Mouse (Mus musculus): ENCODE results near the gene Amt. TPM values are rescaled to one million over a fixed set of nuclear protein-coding genes. Genes with fewer than 3 reads are reported as not detected.

The Amt gene
- polyA plus RNA-seq, 1 experiment from 2014 or later, result 27.4 TPM

GRCm38 (mm10) chr9:108338551-108338885 lies 41.9 kb downstream of the Amt start:
- ATAC-seq (ENCODE audit: insufficient number of reproducible peaks, insufficient read depth, low FRiP score, low read depth), result no peak
- H3K9ac ChIP-seq (replicated peaks; ENCODE audit: low read depth, low read length), result no peak overlapping the region
- WGBS, result 32% methylated on average over 6 of the region's 6 CpGs

DNA sequence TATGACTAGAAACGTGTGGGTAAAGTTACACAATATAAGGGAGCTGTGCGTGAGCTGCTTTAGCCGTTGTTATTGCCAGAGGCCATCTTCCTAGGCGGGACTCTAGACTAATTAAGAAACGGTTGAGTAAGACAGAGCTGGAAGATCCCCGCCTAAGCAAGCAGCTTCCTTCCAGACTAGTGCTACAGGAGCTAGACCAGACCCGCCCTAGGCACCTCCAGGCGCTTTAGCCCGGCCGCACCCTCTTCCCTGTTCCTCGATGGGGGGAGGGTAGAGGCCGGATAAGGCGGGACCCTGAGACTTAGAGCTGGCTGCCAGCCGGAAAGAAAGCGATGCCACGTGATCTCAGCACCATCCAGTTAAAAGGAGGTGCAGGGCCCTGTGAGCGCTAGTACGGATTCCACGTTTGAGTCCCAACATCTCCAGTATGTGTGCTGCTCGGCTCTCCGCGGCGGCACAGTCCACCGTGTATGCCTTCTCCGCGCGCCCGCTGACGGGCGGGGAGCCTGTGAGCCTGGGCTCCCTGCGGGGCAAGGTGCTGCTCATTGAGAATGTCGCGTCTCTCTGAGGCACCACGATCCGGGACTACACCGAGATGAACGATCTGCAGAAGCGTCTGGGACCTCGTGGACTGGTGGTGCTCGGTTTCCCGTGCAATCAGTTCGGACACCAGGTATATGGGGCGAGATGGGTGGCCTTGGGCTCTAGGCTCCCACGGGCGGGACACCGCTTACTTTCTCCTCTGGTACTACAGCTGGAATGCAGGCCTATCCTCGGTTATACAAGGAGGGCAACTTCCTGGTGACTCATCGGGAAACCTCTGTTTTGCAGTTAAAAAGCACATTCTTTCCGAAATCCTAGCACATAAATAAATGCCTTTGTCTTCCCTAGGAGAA lies 42.5 kb downstream of the Amt start, which contains the start of gene Gpx1:
Gene Gpx1, plus strand, starts transcription at position 18 of the 896 bp plus-strand sequence.
- Histone ChIP-seq H3K27me3 (ENCODE audit: control insufficient read depth, insufficient read depth, low read length) (no peaks in the 10 kb centered on the region), H3K27ac (ENCODE audit: low read length) (peak within 1 kb of the TSS; percentile 96), H3K4me1 (ENCODE audit: control insufficient read depth, insufficient read depth, low read length) (peaks cover 23% of the 10 kb centered on the region; the same call in 1 of the 2 replicates), H3K4me3 (ENCODE audit: low read depth, low read length) (peak within 1 kb of the TSS; percentile 74), H3K36me3 (ENCODE audit: control insufficient read depth, insufficient read depth, low read length) (peaks cover 23% of the 10 kb centered on the region), H3K9me3 (ENCODE audit: control insufficient read depth, low read depth, low read length) (no peaks in the 10 kb centered on the region), H3K4me2 (replicated peaks; ENCODE audit: low read depth, low read length) (peak within 1 kb of the TSS; percentile 83), H3K9ac (replicated peaks; ENCODE audit: low read depth, low read length) (peak within 1 kb of the TSS; percentile 86)
- ATAC-seq (ENCODE audit: insufficient number of reproducible peaks, insufficient read depth, low FRiP score, low read depth), result peak; percentile 97
- WGBS, result under 1% methylated on average over 49 of the region's 49 CpGs

More at GRCm38 (mm10) chr9:108338551-108338885, 41.9 kb downstream of the Amt start:
- Histone ChIP-seq H3K9me3 (ENCODE audit: control insufficient read depth, low read depth, low read length) (no peaks in the 10 kb centered on the region), H3K4me2 (replicated peaks; ENCODE audit: low read depth, low read length) (peak overlapping the region; percentile 83), H3K27me3 (ENCODE audit: control insufficient read depth, insufficient read depth, low read length) (no peaks in the 10 kb centered on the region), H3K4me3 (ENCODE audit: low read depth, low read length) (peak overlapping the region; percentile 74; the same call in 1 of the 2 replicates), H3K36me3 (ENCODE audit: control insufficient read depth, insufficient read depth, low read length) (peaks cover 29% of the 10 kb centered on the region), H3K27ac (ENCODE audit: low read length) (peak overlapping the region; percentile 96), H3K4me1 (ENCODE audit: control insufficient read depth, insufficient read depth, low read length) (peaks cover 23% of the 10 kb centered on the region; the same call in 1 of the 2 replicates)

DNA sequence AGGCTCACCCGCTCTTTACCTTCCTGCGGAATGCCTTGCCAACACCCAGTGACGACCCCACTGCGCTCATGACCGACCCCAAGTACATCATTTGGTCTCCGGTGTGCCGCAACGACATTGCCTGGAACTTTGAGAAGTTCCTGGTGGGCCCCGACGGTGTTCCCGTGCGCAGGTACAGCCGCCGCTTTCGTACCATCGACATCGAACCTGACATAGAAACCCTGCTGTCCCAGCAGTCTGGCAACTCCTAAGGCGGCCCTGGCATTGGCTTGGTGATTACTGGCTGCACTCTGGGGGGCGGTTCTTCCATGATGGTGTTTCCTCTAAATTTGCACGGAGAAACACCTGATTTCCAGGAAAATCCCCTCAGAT lies 43.2 kb downstream of the Amt start:
- whole genome bisulfite sequencing, result 8% methylated on average over 20 of the region's 20 CpGs
- H3K9me3 ChIP-seq (ENCODE audit: control insufficient read depth, low read depth, low read length), result no peaks in the 10 kb centered on the region
- H3K36me3 ChIP-seq (ENCODE audit: control insufficient read depth, insufficient read depth, low read length), result peaks cover 15% of the 10 kb centered on the region
- no peak for ATAC-seq (ENCODE audit: insufficient number of reproducible peaks, insufficient read depth, low FRiP score, low read depth)
- H3K4me2 ChIP-seq (replicated peaks; ENCODE audit: low read depth, low read length), result peak overlapping the region; percentile 83
- H3K27me3 ChIP-seq (ENCODE audit: control insufficient read depth, insufficient read depth, low read length), result no peaks in the 10 kb centered on the region
- H3K4me3 ChIP-seq (ENCODE audit: low read depth, low read length), result peak overlapping the region; percentile 74
- H3K27ac ChIP-seq (ENCODE audit: low read length), result peak overlapping the region; percentile 96
- peak overlapping the region; percentile 86 for H3K9ac ChIP-seq (replicated peaks; ENCODE audit: low read depth, low read length)
- H3K4me1 ChIP-seq (ENCODE audit: control insufficient read depth, insufficient read depth, low read length), result peaks cover 23% of the 10 kb centered on the region; the same call in 1 of the 2 replicates

DNA sequence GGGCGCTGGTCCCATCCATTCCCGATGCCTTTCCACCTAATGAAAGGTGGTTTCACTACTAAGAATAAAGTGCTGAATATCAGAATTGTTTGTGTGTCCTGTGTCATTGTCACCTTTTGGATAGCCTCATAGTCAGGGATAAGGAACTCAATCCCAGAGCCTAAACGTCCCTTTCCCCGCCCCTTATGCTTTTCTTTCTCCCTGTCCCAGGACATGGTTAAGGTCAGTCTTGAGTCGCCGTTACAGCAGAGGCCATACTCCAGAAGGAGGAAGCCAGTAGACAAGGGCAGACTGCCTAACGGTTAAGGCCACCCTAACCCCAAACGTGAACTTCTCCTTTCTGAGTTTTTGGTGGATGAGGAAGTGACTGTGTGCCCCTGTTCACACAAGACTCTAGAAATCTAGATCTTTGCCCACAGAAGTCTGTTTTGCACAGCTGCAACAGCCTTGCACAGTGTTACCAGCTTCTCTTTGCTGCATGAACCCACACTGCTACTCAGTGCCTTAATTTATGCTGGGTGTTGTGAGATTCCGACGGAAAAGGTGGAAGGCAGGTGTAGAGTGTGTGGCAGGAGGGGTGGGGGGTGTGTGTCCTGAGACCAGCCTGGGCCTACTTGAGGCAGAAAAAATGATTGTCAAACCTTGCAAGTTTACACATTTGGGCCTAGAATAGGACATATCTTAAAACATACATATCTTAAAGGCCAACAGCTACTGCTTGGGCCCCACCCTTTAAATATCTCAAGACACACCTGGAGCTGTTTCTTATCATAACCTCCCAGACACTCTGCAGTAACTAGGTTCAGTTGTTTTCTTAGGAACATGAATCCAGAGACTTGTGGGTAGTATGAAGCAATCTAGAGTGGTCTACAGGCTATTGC lies 43.8 kb downstream of the Amt start:
- Histone ChIP-seq H3K4me2 (replicated peaks; ENCODE audit: low read depth, low read length) (peak overlapping the region; percentile 83), H3K4me3 (ENCODE audit: low read depth, low read length) (peak overlapping the region; percentile 74), H3K27ac (ENCODE audit: low read length) (peak overlapping the region; percentile 96; the same call in 1 of the 2 replicates), H3K27me3 (ENCODE audit: control insufficient read depth, insufficient read depth, low read length) (no peaks in the 10 kb centered on the region), H3K9me3 (ENCODE audit: control insufficient read depth, low read depth, low read length) (no peaks in the 10 kb centered on the region), H3K4me1 (ENCODE audit: control insufficient read depth, insufficient read depth, low read length) (peaks cover 23% of the 10 kb centered on the region; the same call in 1 of the 2 replicates), H3K9ac (replicated peaks; ENCODE audit: low read depth, low read length) (peak overlapping the region; percentile 86), H3K36me3 (ENCODE audit: control insufficient read depth, insufficient read depth, low read length) (peaks cover 9% of the 10 kb centered on the region; the same call in 1 of the 2 replicates)
- peak; percentile 8; the same call in 1 of the 2 replicates for ATAC-seq (ENCODE audit: insufficient number of reproducible peaks, insufficient read depth, low FRiP score, low read depth)
- 51% methylated on average over 10 of the region's 10 CpGs for WGBS

DNA sequence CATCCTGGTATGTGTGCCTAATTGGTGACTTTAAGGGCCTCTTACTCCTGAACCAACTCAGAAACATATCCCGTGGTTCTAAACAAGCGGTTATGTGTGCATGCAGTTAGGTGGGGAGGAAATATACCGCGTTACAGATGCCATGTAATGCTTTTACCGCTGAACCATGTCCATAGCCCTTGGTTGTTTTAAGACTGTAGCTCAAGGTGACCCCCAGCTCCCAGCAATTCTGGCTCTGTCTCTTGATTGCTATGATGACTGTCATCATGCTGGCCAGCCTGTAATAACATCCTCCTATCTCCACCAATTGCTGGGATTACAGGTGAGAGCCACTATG lies 44.5 kb downstream of the Amt start:
- H3K4me1 ChIP-seq (ENCODE audit: control insufficient read depth, insufficient read depth, low read length), result peaks cover 23% of the 10 kb centered on the region; the same call in 1 of the 2 replicates
- ATAC-seq (ENCODE audit: insufficient number of reproducible peaks, insufficient read depth, low FRiP score, low read depth), result no peak
- H3K9me3 ChIP-seq (ENCODE audit: control insufficient read depth, low read depth, low read length), result no peaks in the 10 kb centered on the region
- no peaks in the 10 kb centered on the region for H3K27me3 ChIP-seq (ENCODE audit: control insufficient read depth, insufficient read depth, low read length)
- H3K4me3 ChIP-seq (ENCODE audit: low read depth, low read length), result no peak overlapping the region
- 86% methylated on average over 5 of the region's 5 CpGs for WGBS
- H3K4me2 ChIP-seq (replicated peaks; ENCODE audit: low read depth, low read length), result no peak overlapping the region
- no peak overlapping the region for H3K9ac ChIP-seq (replicated peaks; ENCODE audit: low read depth, low read length)
- peaks cover 4% of the 10 kb centered on the region; the same call in 1 of the 2 replicates for H3K36me3 ChIP-seq (ENCODE audit: control insufficient read depth, insufficient read depth, low read length)
- H3K27ac ChIP-seq (ENCODE audit: low read length), result peak overlapping the region; percentile 96; the same call in 1 of the 2 replicates

GRCm38 (mm10) chr9:108341801-108342200 lies 45.1 kb downstream of the Amt start:
- no peak for ATAC-seq (ENCODE audit: insufficient number of reproducible peaks, insufficient read depth, low FRiP score, low read depth)

GRCm38 (mm10) chr9:108342301-108342831 lies 45.7 kb downstream of the Amt start:
- Histone ChIP-seq H3K4me1 (ENCODE audit: control insufficient read depth, insufficient read depth, low read length) (peaks cover 23% of the 10 kb centered on the region; the same call in 1 of the 2 replicates), H3K9me3 (ENCODE audit: control insufficient read depth, low read depth, low read length) (no peaks in the 10 kb centered on the region), H3K36me3 (ENCODE audit: control insufficient read depth, insufficient read depth, low read length) (peaks cover 4% of the 10 kb centered on the region; the same call in 1 of the 2 replicates), H3K27ac (ENCODE audit: low read length) (peak overlapping the region; percentile 82), H3K27me3 (ENCODE audit: control insufficient read depth, insufficient read depth, low read length) (no peaks in the 10 kb centered on the region), H3K9ac (replicated peaks; ENCODE audit: low read depth, low read length) (no peak overlapping the region), H3K4me2 (replicated peaks; ENCODE audit: low read depth, low read length) (0 out of 2 replicates have a peak overlapping the region, but pooled peaks have one; percentile 7), H3K4me3 (ENCODE audit: low read depth, low read length) (no peak overlapping the region)
- 20% methylated on average over 5 of the region's 5 CpGs for WGBS
- no peak for ATAC-seq (ENCODE audit: insufficient number of reproducible peaks, insufficient read depth, low FRiP score, low read depth)

More at GRCm38 (mm10) chr9:108341801-108342200, 45.1 kb downstream of the Amt start:
- no peak overlapping the region for H3K4me2 ChIP-seq (replicated peaks; ENCODE audit: low read depth, low read length)
- no peaks in the 10 kb centered on the region for H3K27me3 ChIP-seq (ENCODE audit: control insufficient read depth, insufficient read depth, low read length)
- no peak overlapping the region for H3K4me3 ChIP-seq (ENCODE audit: low read depth, low read length)
- H3K4me1 ChIP-seq (ENCODE audit: control insufficient read depth, insufficient read depth, low read length), result peaks cover 23% of the 10 kb centered on the region; the same call in 1 of the 2 replicates
- no peak overlapping the region for H3K9ac ChIP-seq (replicated peaks; ENCODE audit: low read depth, low read length)
- H3K9me3 ChIP-seq (ENCODE audit: control insufficient read depth, low read depth, low read length), result no peaks in the 10 kb centered on the region
- H3K27ac ChIP-seq (ENCODE audit: low read length), result peak overlapping the region; percentile 82
- peaks cover 4% of the 10 kb centered on the region; the same call in 1 of the 2 replicates for H3K36me3 ChIP-seq (ENCODE audit: control insufficient read depth, insufficient read depth, low read length)

DNA sequence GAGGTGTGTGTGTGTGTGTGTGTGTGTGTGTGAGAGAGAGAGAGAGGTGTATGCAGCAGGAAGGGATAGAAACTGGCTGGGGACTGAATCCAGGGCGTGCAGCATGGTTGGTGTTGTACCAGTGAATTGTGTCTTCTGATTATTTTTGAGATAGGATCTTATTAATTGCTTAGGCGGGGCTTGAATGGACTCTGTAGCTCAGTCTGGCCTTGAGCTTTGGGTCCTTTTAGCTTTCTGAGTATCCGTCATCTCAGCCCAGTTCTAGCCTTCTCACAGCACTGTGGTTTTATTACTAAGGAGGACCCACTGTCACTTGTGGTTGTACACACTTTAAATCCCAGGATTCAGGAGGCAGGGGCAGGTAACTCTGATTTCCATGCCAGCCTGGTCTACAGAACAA lies 46.7 kb downstream of the Amt start:
- no peak overlapping the region for H3K4me3 ChIP-seq (ENCODE audit: low read depth, low read length)
- H3K36me3 ChIP-seq (ENCODE audit: control insufficient read depth, insufficient read depth, low read length), result no peaks in the 10 kb centered on the region
- peaks cover 21% of the 10 kb centered on the region; the same call in 1 of the 2 replicates for H3K4me1 ChIP-seq (ENCODE audit: control insufficient read depth, insufficient read depth, low read length)
- H3K9ac ChIP-seq (replicated peaks; ENCODE audit: low read depth, low read length), result no peak overlapping the region
- H3K27me3 ChIP-seq (ENCODE audit: control insufficient read depth, insufficient read depth, low read length), result no peaks in the 10 kb centered on the region
- H3K4me2 ChIP-seq (replicated peaks; ENCODE audit: low read depth, low read length), result no peak overlapping the region
- WGBS, result 77% methylated on average over 3 of the region's 3 CpGs
- no peaks in the 10 kb centered on the region for H3K9me3 ChIP-seq (ENCODE audit: control insufficient read depth, low read depth, low read length)
- H3K27ac ChIP-seq (ENCODE audit: low read length), result no peak overlapping the region
- no peak for ATAC-seq (ENCODE audit: insufficient number of reproducible peaks, insufficient read depth, low FRiP score, low read depth)
